Mouse (Mus musculus): ENCODE data around the gene Gm21885. TPM values are rescaled to one million over a fixed set of nuclear protein-coding genes. Genes with fewer than 3 reads are reported as not detected.
"Not testable (repeated sequence)": the region's sequence is repeated elsewhere in the genome, so short reads cannot be mapped to it uniquely, and the experiment has no call there.

Gm21885 gene
- polyA plus RNA-seq, 1 experiment from 2014 or later, result 6.4 TPM

- H3K4me3 ChIP-seq (replicated peaks), result no peak within 1 kb of the TSS
- H3K27ac ChIP-seq, result peak within 1 kb of the TSS; percentile 62; the same call in 1 of the 2 replicates
- no peaks in the 10 kb centered on the region for H3K36me3 ChIP-seq
- H3K9ac ChIP-seq, result no peak within 1 kb of the TSS
- peak; percentile 72 for ATAC-seq (ENCODE audit: insufficient read depth, low FRiP score, low read depth)
- H3K9me3 ChIP-seq, result no peaks in the 10 kb centered on the region
- H3K4me1 ChIP-seq, result peaks cover 27% of the 10 kb centered on the region
- H3K4me2 ChIP-seq, result no peak within 1 kb of the TSS; the same call in 1 of the 2 replicates
- WGBS, result 44% methylated on average over 17 of the region's 17 CpGs
- H3K27me3 ChIP-seq (replicated peaks), result no peaks in the 10 kb centered on the region
These were observed 35.5 kb upstream of the Gm21885 start, which contains the start of gene Wfikkn2 for GRCm38 (mm10) chr11:94245955-94246788. TSS of gene Wfikkn2 (minus strand) at chr11:94246005.

- Histone ChIP-seq H3K4me2 (no peak overlapping the region; the same call in 1 of the 2 replicates), H3K9ac (no peak overlapping the region), H3K9me3 (no peaks in the 10 kb centered on the region), H3K36me3 (no peaks in the 10 kb centered on the region), H3K4me3 (replicated peaks) (no peak overlapping the region), H3K27ac (peak overlapping the region; percentile 62; the same call in 1 of the 2 replicates), H3K27me3 (replicated peaks) (no peaks in the 10 kb centered on the region), H3K4me1 (peaks cover 27% of the 10 kb centered on the region)
- no peak for ATAC-seq (ENCODE audit: insufficient read depth, low FRiP score, low read depth)
- 53% methylated on average over 8 of the region's 8 CpGs for WGBS
These were observed 34.9 kb upstream of the Gm21885 start for GRCm38 (mm10) chr11:94246789-94247061.

GRCm38 (mm10) chr11:94253156-94253555 is 28.5 kb upstream of the Gm21885 start:
- 80% methylated on average over 9 of the region's 9 CpGs for WGBS
- Histone ChIP-seq H3K9ac (no peak overlapping the region), H3K27me3 (replicated peaks) (no peaks in the 10 kb centered on the region), H3K27ac (no peak overlapping the region), H3K4me2 (no peak overlapping the region), H3K9me3 (no peaks in the 10 kb centered on the region), H3K4me3 (replicated peaks) (no peak overlapping the region), H3K36me3 (no peaks in the 10 kb centered on the region), H3K4me1 (0 out of 2 replicates have a peak, but pooled peaks cover 4% of the 10 kb centered on the region)
- no peak for ATAC-seq (ENCODE audit: insufficient read depth, low FRiP score, low read depth)

DNA sequence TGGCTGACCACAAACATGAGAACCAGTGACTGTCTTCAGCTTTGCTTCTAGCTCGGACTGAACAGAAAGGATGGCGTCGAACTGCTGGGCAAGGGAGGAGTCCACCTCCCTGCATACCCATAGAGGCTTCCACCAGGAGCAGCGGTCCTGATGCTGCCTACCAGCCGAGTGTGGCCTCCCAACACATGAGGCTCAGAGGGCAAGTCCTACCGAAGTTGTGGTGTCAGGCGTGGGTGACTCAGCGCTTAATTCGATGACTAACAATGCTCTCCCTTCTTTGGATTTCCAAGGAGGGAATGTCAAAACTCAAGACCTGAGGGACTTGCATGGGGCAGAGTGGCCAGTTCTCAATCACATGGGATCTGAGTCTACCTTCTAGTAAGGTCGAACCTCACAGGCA is 28.0 kb upstream of the Gm21885 start:
- H3K9me3 ChIP-seq, result no peaks in the 10 kb centered on the region
- 0 out of 2 replicates have a peak, but pooled peaks cover 4% of the 10 kb centered on the region for H3K4me1 ChIP-seq
- H3K4me2 ChIP-seq, result no peak overlapping the region
- no peaks in the 10 kb centered on the region for H3K27me3 ChIP-seq (replicated peaks)
- H3K9ac ChIP-seq, result no peak overlapping the region
- H3K36me3 ChIP-seq, result no peaks in the 10 kb centered on the region
- no peak for ATAC-seq (ENCODE audit: insufficient read depth, low FRiP score, low read depth)
- H3K27ac ChIP-seq, result no peak overlapping the region
- H3K4me3 ChIP-seq (replicated peaks), result no peak overlapping the region
- WGBS, result 80% methylated on average over 10 of the region's 10 CpGs

DNA sequence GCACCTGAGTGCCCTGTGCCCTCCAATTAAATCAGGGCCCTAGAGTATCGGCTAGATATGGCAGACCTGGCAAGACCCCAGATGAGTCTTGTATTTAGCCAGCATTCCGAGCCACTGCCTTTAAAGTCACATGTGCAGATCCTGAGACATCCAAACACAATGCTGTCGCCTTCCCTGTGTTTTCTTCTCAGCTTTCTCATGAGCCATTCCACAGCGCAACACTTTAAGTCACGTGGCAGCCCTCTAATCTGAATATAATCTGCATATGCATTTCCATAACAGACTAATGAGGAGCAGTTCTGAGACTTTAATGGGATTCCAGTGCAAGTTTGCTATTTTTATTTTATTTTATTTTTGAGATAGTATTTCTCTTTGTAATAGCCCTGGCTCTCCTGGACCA is 25.9 kb upstream of the Gm21885 start:
- Histone ChIP-seq H3K9me3 (no peaks in the 10 kb centered on the region), H3K36me3 (no peaks in the 10 kb centered on the region), H3K4me2 (no peak overlapping the region), H3K27ac (no peak overlapping the region), H3K4me1 (0 out of 2 replicates have a peak, but pooled peaks cover 4% of the 10 kb centered on the region), H3K4me3 (replicated peaks) (no peak overlapping the region), H3K9ac (no peak overlapping the region), H3K27me3 (replicated peaks) (no peaks in the 10 kb centered on the region)
- 80% methylated on average over 5 of the region's 5 CpGs for WGBS
- ATAC-seq (ENCODE audit: insufficient read depth, low FRiP score, low read depth), result no peak

- Histone ChIP-seq H3K4me2 (no peak overlapping the region), H3K9me3 (no peaks in the 10 kb centered on the region), H3K27ac (no peak overlapping the region), H3K27me3 (replicated peaks) (no peaks in the 10 kb centered on the region), H3K4me1 (0 out of 2 replicates have a peak, but pooled peaks cover 4% of the 10 kb centered on the region), H3K4me3 (replicated peaks) (no peak overlapping the region), H3K36me3 (no peaks in the 10 kb centered on the region), H3K9ac (no peak overlapping the region)
- 77% methylated on average over 14 of the region's 14 CpGs for WGBS
- no peak for ATAC-seq (ENCODE audit: insufficient read depth, low FRiP score, low read depth)
These were observed 23.7 kb upstream of the Gm21885 start for GRCm38 (mm10) chr11:94257987-94258386.

DNA sequence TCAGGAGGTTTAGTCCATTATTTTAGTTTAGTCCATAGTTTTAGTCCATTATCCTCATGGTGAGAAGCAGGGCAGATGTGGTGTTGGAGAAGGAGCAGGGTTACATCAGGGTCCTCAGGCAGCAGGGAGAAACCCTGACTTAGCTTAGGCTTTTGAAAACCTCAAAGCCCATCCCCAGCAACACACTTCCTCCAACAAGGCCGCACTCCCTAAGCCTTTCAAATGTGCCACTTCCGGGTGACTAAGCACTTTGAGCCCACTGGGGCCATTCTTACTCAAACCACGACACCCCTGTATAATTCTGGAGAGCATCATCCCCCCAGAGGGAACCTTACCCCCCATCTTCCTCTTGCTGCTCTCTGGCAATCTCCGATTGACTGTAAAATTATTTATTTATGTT is 21.9 kb upstream of the Gm21885 start:
- ATAC-seq (ENCODE audit: insufficient read depth, low FRiP score, low read depth), result no peak
- Histone ChIP-seq H3K9me3 (no peaks in the 10 kb centered on the region), H3K4me3 (replicated peaks) (no peak overlapping the region), H3K4me1 (0 out of 2 replicates have a peak, but pooled peaks cover 7% of the 10 kb centered on the region), H3K27me3 (replicated peaks) (no peaks in the 10 kb centered on the region), H3K36me3 (no peaks in the 10 kb centered on the region), H3K27ac (no peak overlapping the region), H3K4me2 (no peak overlapping the region), H3K9ac (no peak overlapping the region)
- WGBS, result 68% methylated on average over 4 of the region's 4 CpGs

DNA sequence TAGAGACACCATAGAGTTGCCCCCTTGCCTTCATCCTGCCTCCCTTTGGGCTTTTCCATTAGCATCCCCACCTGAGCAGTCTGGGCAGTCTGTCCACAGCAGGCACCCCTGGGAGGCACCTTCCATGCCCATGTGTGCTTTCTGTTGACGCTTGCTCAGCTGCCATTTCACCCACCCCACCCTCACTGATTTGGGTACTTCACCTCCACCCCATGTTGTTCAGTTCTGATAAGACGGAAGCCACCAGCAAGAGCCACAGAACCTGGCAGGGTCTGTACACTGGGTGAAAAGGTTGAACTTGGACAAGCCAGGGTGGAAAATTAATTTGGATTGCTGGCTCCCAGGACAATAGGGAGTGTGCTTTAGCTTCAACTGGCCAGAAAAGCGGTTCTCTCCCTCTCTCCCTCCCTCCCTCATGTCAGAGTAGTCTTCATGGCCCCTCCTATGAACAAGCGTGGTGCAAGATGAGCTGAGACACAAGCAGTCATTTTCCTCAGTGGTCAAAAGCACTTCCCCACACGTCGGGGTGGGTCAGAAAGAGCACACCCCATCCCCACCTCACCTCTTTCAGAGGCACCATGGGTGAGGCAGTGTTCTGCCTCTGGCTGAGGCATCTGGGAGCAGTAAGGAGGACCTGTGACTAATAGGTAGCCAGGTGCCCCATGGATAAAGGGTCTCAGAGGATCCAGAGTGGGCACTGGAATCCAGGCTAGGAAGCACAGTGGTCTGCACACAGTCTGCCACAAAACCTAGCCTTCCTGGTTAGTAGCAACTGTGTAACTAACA is 19.9 kb upstream of the Gm21885 start:
- peaks cover 11% of the 10 kb centered on the region; the same call in 1 of the 2 replicates for H3K4me1 ChIP-seq

DNA sequence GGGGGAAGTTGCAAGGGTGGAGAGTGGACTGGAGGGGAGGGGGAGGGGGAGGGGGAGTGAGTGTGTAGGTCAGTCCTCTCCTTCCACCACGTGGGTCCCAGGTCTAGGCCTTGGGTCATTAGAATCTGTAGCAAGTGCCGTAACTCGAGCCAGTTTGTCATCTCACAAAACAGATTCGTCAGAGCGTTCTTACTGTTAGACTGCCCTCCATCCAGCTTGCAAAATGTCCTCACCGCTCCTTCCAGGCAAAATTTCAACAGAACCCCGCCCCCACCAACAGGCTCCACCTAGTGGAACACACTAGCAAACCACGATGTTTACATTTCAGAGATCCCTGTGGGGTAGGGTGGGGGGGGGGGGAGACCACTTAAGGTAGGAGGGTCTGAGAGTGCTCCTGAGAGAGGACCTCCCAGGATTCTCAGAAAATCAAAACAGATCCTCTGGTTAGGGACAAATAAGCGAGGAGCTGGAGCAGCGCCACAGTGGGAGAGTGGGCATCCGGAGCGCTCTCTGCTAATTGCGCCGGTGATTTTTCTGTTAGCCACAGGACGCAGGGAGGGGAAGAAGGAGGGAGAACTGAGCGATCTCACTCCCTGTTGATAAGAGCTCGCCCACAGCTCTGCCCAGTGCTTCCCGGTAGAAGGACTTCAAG is 16.4 kb upstream of the Gm21885 start:
- Histone ChIP-seq H3K27ac (peak overlapping the region; percentile 67), H3K4me1 (peaks cover 11% of the 10 kb centered on the region; the same call in 1 of the 2 replicates), H3K27me3 (replicated peaks) (no peaks in the 10 kb centered on the region), H3K9me3 (no peaks in the 10 kb centered on the region), H3K36me3 (no peaks in the 10 kb centered on the region), H3K4me3 (replicated peaks) (peak overlapping the region; percentile 30), H3K9ac (no peak overlapping the region), H3K4me2 (peak overlapping the region; percentile 57)
- WGBS, result under 1% methylated on average over 18 of the region's 18 CpGs
- ATAC-seq (ENCODE audit: insufficient read depth, low FRiP score, low read depth), result peak; percentile 68

More for the DNA sequence above, 19.9 kb upstream of the Gm21885 start:
- Histone ChIP-seq H3K9ac (no peak overlapping the region), H3K4me3 (replicated peaks) (no peak overlapping the region), H3K27me3 (replicated peaks) (no peaks in the 10 kb centered on the region), H3K27ac (no peak overlapping the region), H3K9me3 (no peaks in the 10 kb centered on the region), H3K4me2 (no peak overlapping the region), H3K36me3 (no peaks in the 10 kb centered on the region)
- peak; percentile 80; the same call in 1 of the 2 replicates for ATAC-seq (ENCODE audit: insufficient read depth, low FRiP score, low read depth)
- WGBS, result 65% methylated on average over 6 of the region's 6 CpGs

- not testable (repeated sequence) for H3K27me3 ChIP-seq (replicated peaks); H3K9ac ChIP-seq; ATAC-seq (ENCODE audit: insufficient read depth, low FRiP score, low read depth); H3K9me3 ChIP-seq; H3K4me3 ChIP-seq (replicated peaks); H3K27ac ChIP-seq; H3K36me3 ChIP-seq
- Histone ChIP-seq H3K4me1 (peaks cover 11% of the 10 kb centered on the region; the same call in 1 of the 2 replicates), H3K4me2 (0 out of 2 replicates have a peak overlapping the region, but pooled peaks have one; percentile 57)
- 68% methylated on average over 3 of the region's 3 CpGs for WGBS
These were observed 15.5 kb upstream of the Gm21885 start for GRCm38 (mm10) chr11:94266155-94266554.

GRCm38 (mm10) chr11:94268761-94269160 is 12.9 kb upstream of the Gm21885 start:
- no peak overlapping the region for H3K4me3 ChIP-seq (replicated peaks)
- H3K9me3 ChIP-seq, result no peaks in the 10 kb centered on the region
- H3K4me1 ChIP-seq, result peaks cover 19% of the 10 kb centered on the region; the same call in 1 of the 2 replicates
- H3K27ac ChIP-seq, result no peak overlapping the region
- no peaks in the 10 kb centered on the region for H3K36me3 ChIP-seq
- no peaks in the 10 kb centered on the region for H3K27me3 ChIP-seq (replicated peaks)
- no peak for ATAC-seq (ENCODE audit: insufficient read depth, low FRiP score, low read depth)
- no peak overlapping the region for H3K9ac ChIP-seq
- no peak overlapping the region for H3K4me2 ChIP-seq
